Mouse (Mus musculus) intestine, embryonic 16.5 days (tissue): ENCODE data around the gene 4931406C07Rik. TPM values are rescaled to one million over a fixed set of nuclear protein-coding genes. Genes with fewer than 3 reads are reported as not detected.

Experiments
- ATAC-seq: fragments of 200-750 bp; cut with Nextera tagmentation; 2 replicates; pipeline ENCODE4 v1.8.0; 2017; ENCODE audit warnings: moderate TSS enrichment, moderate library complexity
- H3K27ac ChIP-seq: fragments of 300-500 bp; sonication (generic); 2 replicates; pipeline ENCODE4 v1.5.1; 2014; ENCODE audit warnings: mild to moderate bottlenecking, low read length
- H3K27me3 ChIP-seq: fragments of 300-500 bp; sonication (generic); replicated peaks from 2 replicates; pipeline ENCODE4 v1.6.1; 2014; ENCODE audit warnings: low read length, control low read depth, mixed read lengths; ENCODE audit not compliant: control insufficient read depth, insufficient read depth
- H3K36me3 ChIP-seq: fragments of 300-500 bp; sonication (generic); 2 replicates; pipeline ENCODE4 v1.6.1; 2014; ENCODE audit warnings: low read length, control low read depth; ENCODE audit not compliant: control insufficient read depth, insufficient read depth
- H3K4me1 ChIP-seq: fragments of 300-500 bp; sonication (generic); 2 replicates; pipeline ENCODE4 v1.6.1; 2014; ENCODE audit warnings: low read length, control low read depth, mixed read lengths; ENCODE audit not compliant: control insufficient read depth, insufficient read depth
- H3K4me2 ChIP-seq: fragments of 300-500 bp; sonication (generic); 2 replicates; pipeline ENCODE4 v1.6.1; 2014; ENCODE audit warnings: low read depth, low read length, control low read depth
- H3K4me3 ChIP-seq: fragments of 300-500 bp; sonication (generic); 2 replicates; pipeline ENCODE4 v1.5.1; 2014; ENCODE audit warnings: mild to moderate bottlenecking, low read length
- H3K9ac ChIP-seq: fragments of 300-500 bp; sonication (generic); 2 replicates; pipeline ENCODE4 v1.6.1; 2014; ENCODE audit warnings: low read depth, low read length
- H3K9me3 ChIP-seq: fragments of 300-500 bp; sonication (generic); 2 replicates; pipeline ENCODE4 v1.6.1; 2016; ENCODE audit warnings: low read length, control low read depth; ENCODE audit not compliant: control insufficient read depth
- WGBS: fragments of 180-500 bp; shearing (Covaris S2); extraction: QIAGEN DNeasy Blood & Tissue Kit; methylation state at CpG from one replicate; pipeline ENCODE4 v1.1.7; 2014; 5-methylcytosine and 5-hydroxymethylcytosine counted together
- polyA plus RNA-seq: library from polyadenylated mRNA; unstranded; fragments of >200 nt; fragmentation: Nextera tagmentation; extraction: Ambion mirVana; gene quantifications from 2 replicates; pipeline ENCODE4 v1.2.1, GENCODE M21; 2015

The 4931406C07Rik gene
- polyA plus RNA-seq, 1 experiment from 2014 or later: 8.5 TPM

DNA sequence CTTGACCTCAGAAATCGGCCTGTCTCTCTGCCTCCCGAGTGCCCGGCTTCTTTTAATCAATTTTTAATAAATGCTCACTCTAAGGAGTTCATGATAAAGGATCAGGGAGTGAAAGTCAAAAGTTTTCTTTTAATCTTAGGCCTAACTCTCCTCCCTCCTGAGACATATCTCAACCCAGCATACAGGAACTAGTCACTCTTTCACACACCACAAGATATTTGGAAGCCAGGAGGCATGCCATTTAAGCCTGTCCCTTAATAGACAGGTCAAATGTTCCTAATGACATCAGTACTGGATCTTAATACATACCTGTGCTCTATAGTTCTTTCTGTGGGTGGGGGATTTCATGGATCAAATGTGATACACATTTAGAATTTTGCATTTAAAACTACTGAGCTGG lies 27.9 kb downstream of the 4931406C07Rik start:
- WGBS: 92% methylated on average over 3 of the region's 3 CpGs

DNA sequence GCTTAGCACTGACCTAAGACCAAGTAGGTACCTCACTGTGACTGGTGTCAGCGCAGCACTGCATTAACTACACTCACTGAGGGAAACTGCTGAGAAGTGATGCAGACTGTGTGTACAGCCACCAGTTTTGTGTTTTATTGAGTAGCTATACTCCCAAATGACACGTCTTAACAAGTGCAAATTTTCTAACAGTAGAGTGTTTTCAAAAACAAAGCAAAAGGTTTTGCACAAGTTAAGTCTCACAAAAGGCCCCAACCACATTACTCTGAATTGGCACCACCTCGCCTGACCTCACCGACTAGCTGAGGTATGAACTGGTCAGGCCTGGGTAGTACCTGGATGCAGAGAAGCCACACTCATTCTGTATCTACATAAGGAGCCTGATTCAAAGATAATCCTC lies 29.4 kb downstream of the 4931406C07Rik start:
- ATAC-seq: no peak
- H3K4me3 ChIP-seq: no peak overlapping the region
- peaks cover 17% of the 10 kb centered on the region for H3K36me3 ChIP-seq
- no peak overlapping the region for H3K27ac ChIP-seq
- H3K9ac ChIP-seq: no peak overlapping the region
- H3K9me3 ChIP-seq: no peaks in the 10 kb centered on the region
- 95% methylated on average over 4 of the region's 4 CpGs for WGBS
- H3K4me1 ChIP-seq: peaks cover 8% of the 10 kb centered on the region
- no peaks in the 10 kb centered on the region for H3K27me3 ChIP-seq
- no peak overlapping the region for H3K4me2 ChIP-seq

More for the DNA sequence above, 27.9 kb downstream of the 4931406C07Rik start:
- Histone ChIP-seq H3K27me3 (no peaks in the 10 kb centered on the region), H3K4me3 (no peak overlapping the region), H3K4me2 (no peak overlapping the region), H3K36me3 (peaks cover 13% of the 10 kb centered on the region), H3K27ac (no peak overlapping the region), H3K9ac (no peak overlapping the region), H3K9me3 (no peaks in the 10 kb centered on the region), H3K4me1 (peaks cover 8% of the 10 kb centered on the region)
- ATAC-seq: no peak

DNA sequence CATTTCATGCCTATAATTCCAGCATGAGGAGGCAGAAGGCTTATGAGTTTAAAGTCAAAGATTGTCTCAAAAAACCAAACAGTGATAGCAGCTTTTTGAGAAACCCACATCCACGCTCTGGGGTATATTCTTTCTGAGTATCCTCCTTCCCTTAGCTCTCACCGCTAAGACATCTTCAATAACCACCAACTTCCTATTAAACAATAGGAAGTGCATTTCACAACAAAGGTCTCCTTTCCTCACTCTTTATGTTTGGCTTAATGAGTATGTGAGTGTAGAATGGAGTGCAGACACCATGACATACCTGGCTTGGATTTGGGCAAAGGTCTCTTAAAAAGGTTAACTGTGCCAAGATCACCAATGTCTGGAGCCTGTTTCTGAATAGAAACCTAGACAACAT lies 32.3 kb downstream of the 4931406C07Rik start:
- peaks cover 4% of the 10 kb centered on the region for H3K4me1 ChIP-seq
- no peak overlapping the region for H3K9ac ChIP-seq
- no peak overlapping the region for H3K27ac ChIP-seq
- peaks cover 24% of the 10 kb centered on the region for H3K36me3 ChIP-seq
- 96% methylated on average over 2 of the region's 2 CpGs for WGBS
- no peak overlapping the region for H3K4me2 ChIP-seq
- no peak for ATAC-seq
- H3K27me3 ChIP-seq: no peaks in the 10 kb centered on the region
- no peak overlapping the region for H3K4me3 ChIP-seq
- H3K9me3 ChIP-seq: no peaks in the 10 kb centered on the region

DNA sequence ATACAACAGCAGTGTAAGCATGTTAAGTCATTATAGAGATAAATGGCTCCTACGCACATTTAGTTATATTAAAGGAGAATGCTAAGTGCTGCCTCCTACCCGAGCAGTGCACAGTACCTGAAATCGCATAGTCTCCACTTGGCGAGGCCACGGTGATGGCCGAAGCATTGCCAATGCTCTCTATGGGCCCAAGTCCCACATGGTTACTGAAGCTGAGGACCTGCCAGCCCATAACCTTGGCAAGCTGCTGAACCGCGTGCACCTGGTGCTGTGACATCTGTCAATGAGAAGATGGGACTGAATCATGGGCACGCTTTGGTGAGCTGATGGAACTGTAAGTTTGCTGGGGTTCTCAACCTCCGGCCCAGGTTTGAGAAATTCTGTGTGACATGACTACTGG lies 42.8 kb downstream of the 4931406C07Rik start:
- Histone ChIP-seq H3K4me2 (no peak overlapping the region), H3K36me3 (peaks cover 43% of the 10 kb centered on the region), H3K4me3 (no peak overlapping the region), H3K9ac (no peak overlapping the region), H3K9me3 (no peaks in the 10 kb centered on the region), H3K27ac (no peak overlapping the region), H3K27me3 (no peaks in the 10 kb centered on the region), H3K4me1 (no peaks in the 10 kb centered on the region)
- 96% methylated on average over 10 of the region's 10 CpGs for WGBS
- ATAC-seq: no peak

DNA sequence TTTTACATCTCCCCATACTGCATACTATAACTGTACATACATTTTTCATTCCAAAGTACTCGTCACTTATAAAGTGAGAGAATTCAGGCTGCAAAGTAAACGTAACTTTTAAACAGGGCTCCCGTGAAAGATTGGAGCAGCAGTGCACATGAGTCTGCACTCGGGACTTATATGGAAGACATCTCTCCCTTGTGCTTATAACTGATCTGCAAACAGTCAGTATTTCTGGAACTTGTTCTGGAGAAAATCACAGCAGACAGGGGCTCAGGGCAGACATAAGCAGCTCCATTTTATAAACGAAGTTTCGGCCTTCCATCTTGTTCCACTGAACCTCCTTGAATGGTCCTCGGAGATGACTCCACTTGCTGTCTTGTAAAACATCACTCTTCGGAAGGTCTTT lies 44.3 kb downstream of the 4931406C07Rik start:
- Histone ChIP-seq H3K4me1 (no peaks in the 10 kb centered on the region), H3K4me3 (no peak overlapping the region), H3K27me3 (no peaks in the 10 kb centered on the region), H3K36me3 (peaks cover 38% of the 10 kb centered on the region), H3K27ac (peak overlapping the region; percentile 67; the same call in 1 of the 2 replicates), H3K9ac (no peak overlapping the region), H3K4me2 (no peak overlapping the region), H3K9me3 (no peaks in the 10 kb centered on the region)
- 64% methylated on average over 8 of the region's 8 CpGs for WGBS
- ATAC-seq: peak; percentile 55

DNA sequence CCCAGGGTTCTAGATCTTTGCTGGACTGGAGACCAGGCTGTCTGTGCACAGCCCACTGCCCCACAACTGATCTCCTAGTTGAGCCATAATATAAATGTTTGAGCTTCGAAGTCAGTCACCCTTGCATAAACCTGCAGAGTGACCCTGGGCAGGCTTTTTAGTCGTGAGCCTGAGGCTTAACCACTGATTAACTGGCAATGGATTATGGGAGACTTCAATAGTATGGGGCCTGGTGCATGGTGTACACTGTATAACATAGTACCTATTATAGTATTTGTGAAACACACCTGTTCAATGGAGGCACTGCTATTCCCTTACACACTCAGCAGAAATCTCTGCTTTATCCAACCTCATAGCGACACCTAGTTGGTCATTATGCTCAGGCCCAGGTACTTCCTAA lies 50.0 kb downstream of the 4931406C07Rik start:
- no peaks in the 10 kb centered on the region for H3K9me3 ChIP-seq
- H3K4me2 ChIP-seq: no peak overlapping the region
- H3K9ac ChIP-seq: no peak overlapping the region
- no peak overlapping the region for H3K4me3 ChIP-seq
- H3K36me3 ChIP-seq: 0 out of 2 replicates have a peak, but pooled peaks cover 4% of the 10 kb centered on the region
- H3K27ac ChIP-seq: no peak overlapping the region
- no peaks in the 10 kb centered on the region for H3K27me3 ChIP-seq
- no peaks in the 10 kb centered on the region for H3K4me1 ChIP-seq
- 74% methylated on average over 3 of the region's 3 CpGs for WGBS
- no peak; the same call in 1 of the 2 replicates for ATAC-seq

DNA sequence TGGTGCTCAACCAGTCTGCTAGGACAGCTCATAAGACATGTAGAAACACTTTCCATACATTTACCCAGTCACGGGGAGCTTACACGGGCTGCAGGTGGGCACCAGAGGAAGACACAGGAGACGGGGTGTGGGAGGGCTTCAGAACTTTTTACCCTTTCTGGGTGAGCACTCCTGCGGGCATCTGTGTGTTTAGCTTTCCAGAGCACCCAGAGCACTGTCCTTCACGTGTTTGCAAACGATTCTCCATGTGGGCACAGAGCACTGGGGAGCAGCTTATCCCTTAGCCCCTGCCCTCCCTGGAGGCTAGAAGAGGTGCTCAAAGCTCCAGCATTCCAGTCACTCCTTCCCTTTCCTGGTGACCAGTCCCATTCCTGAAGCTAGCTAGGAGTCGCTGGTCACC lies 51.7 kb downstream of the 4931406C07Rik start:
- Histone ChIP-seq H3K4me2 (no peak overlapping the region), H3K36me3 (no peaks in the 10 kb centered on the region), H3K27ac (no peak overlapping the region), H3K4me1 (peaks cover 4% of the 10 kb centered on the region; the same call in 1 of the 2 replicates), H3K9ac (no peak overlapping the region), H3K9me3 (no peaks in the 10 kb centered on the region), H3K4me3 (no peak overlapping the region), H3K27me3 (no peaks in the 10 kb centered on the region)
- WGBS: 88% methylated on average over 7 of the region's 7 CpGs
- ATAC-seq: no peak

DNA sequence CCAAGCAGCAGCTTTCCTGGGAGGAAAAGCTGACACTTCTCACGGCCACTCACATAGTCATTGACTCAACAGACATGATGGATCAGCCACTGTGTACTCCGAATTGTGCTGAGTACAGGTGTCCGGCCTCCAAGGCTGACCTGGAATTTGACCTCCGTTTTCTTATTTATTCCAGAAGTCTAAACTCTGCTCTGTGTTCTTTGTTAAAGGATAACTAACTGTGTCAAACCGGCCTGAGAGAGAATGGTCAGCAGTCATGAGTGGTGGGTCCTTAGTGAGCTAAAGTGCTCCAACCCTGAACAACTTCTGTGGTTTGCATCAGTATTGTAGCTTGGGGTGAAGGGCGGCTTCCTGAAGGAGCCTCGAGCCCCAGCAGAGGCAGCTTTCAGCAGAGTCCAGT lies 54.1 kb downstream of the 4931406C07Rik start:
- Histone ChIP-seq H3K4me2 (no peak overlapping the region), H3K27me3 (no peaks in the 10 kb centered on the region), H3K9me3 (no peaks in the 10 kb centered on the region), H3K4me1 (peaks cover 8% of the 10 kb centered on the region; the same call in 1 of the 2 replicates), H3K36me3 (no peaks in the 10 kb centered on the region), H3K9ac (no peak overlapping the region), H3K4me3 (no peak overlapping the region), H3K27ac (no peak overlapping the region)
- 64% methylated on average over 7 of the region's 7 CpGs for WGBS
- no peak for ATAC-seq

DNA sequence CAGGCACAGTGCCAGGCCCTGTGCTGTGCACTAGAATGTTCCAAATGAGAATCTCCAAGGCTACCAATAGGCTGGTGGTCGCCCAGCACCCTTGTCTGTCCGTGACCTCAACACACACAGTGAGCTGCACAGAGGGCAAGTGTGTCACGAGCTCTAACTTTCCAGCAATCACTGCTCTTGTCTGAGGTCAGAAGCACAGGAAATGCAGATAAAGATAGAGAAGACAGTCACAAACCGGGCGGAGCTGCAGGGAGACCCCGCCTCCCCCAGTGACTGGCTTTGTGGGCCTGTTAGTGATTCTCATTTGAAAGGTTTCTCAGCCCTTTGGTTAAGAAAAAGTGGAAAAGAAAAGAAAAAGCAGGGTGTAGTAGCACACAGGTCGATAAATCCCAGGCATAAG lies 55.9 kb downstream of the 4931406C07Rik start:
- no peak overlapping the region for H3K27ac ChIP-seq
- H3K4me3 ChIP-seq: no peak overlapping the region
- no peaks in the 10 kb centered on the region for H3K9me3 ChIP-seq
- no peaks in the 10 kb centered on the region for H3K36me3 ChIP-seq
- peak; percentile 39 for ATAC-seq
- no peaks in the 10 kb centered on the region for H3K27me3 ChIP-seq
- 65% methylated on average over 7 of the region's 7 CpGs for WGBS
- no peak overlapping the region for H3K4me2 ChIP-seq
- peaks cover 8% of the 10 kb centered on the region; the same call in 1 of the 2 replicates for H3K4me1 ChIP-seq
- no peak overlapping the region for H3K9ac ChIP-seq
